Mouse (Mus musculus) kidney, adult 2 months (tissue): Measurements from ENCODE around the gene Gm6993.

Experiments
- CTCF ChIP-seq: fragments of 200-500 bp; conservative IDR thresholded peaks from 2 replicates; pipeline ENCODE4 v1.5.1; 2011; ENCODE audit warnings: low read depth, mild to moderate bottlenecking, control low read depth, low read length, moderate library complexity, mixed read lengths; ENCODE audit not compliant: insufficient read depth, insufficient read length
- POLR2A ChIP-seq: fragments of 200-500 bp; IDR thresholded peaks from one replicate; pipeline ENCODE4 v1.6.1; 2011; ENCODE audit warnings: low read depth, low read length, control low read depth

- TF ChIP-seq CTCF (no peak), POLR2A (no peak)
Observed at GRCm38 (mm10) chr12:31282241-31282640, 41.7 kb downstream of the Gm6993 start.
